Mouse (Mus musculus) heart, adult 2 months (tissue): ENCODE measurements around the gene Rnf144a. TPM values are rescaled to one million over a fixed set of nuclear protein-coding genes. Genes with fewer than 3 reads are reported as not detected.
"Not testable (repeated sequence)": the region's sequence is repeated elsewhere in the genome, so short reads cannot be mapped to it uniquely, and the experiment has no call there.

Experiments used
- DNase-seq, 2 experiments: peaks; one replicate each; pipeline ENCODE4 v3.0.0; 2021
- H3K27ac ChIP-seq: fragments of 200-600 bp; 2 replicates; pipeline ENCODE4 v1.8.1; 2022
- H3K27me3 ChIP-seq: fragments of 200-500 bp; 2 replicates; pipeline ENCODE4 v1.6.1; 2012; ENCODE audit warnings: mild to moderate bottlenecking, low read length, inconsistent platforms, mixed read lengths; ENCODE audit not compliant: control insufficient read depth, insufficient read depth
- H3K36me3 ChIP-seq: fragments of 200-500 bp; 2 replicates; pipeline ENCODE4 v1.6.1; 2012; ENCODE audit warnings: low read length, inconsistent platforms; ENCODE audit not compliant: control insufficient read depth, insufficient read depth
- H3K4me1 ChIP-seq: fragments of 200-500 bp; 2 replicates; pipeline ENCODE4 v1.6.1; 2011; ENCODE audit warnings: low read length; ENCODE audit not compliant: control insufficient read depth, insufficient read depth
- H3K4me3 ChIP-seq: fragments of 200-600 bp; 2 replicates; pipeline ENCODE4 v1.8.1; 2022
- H3K79me2 ChIP-seq: fragments of 200-500 bp; replicated peaks from 2 replicates; pipeline ENCODE4 v1.6.1; 2012; ENCODE audit warnings: mild to moderate bottlenecking, inconsistent platforms, low read length, moderate library complexity, mixed read lengths; ENCODE audit not compliant: control insufficient read depth, insufficient read depth
- H3K9ac ChIP-seq: fragments of 200-500 bp; 2 replicates; pipeline ENCODE4 v1.6.1; 2012; ENCODE audit warnings: low read depth, mild to moderate bottlenecking, control low read depth, inconsistent platforms, low read length, mixed read lengths
- CTCF ChIP-seq: fragments of 200-600 bp; IDR thresholded peaks from 2 replicates; pipeline ENCODE4 v1.8.1; 2022; ENCODE audit warnings: antibody characterized with exemption, mild to moderate bottlenecking, moderate library complexity
- EP300 ChIP-seq: fragments of 200-500 bp; IDR thresholded peaks from 2 replicates; pipeline ENCODE4 v1.6.1; 2011; ENCODE audit warnings: low read depth, low read length, control low read depth; ENCODE audit not compliant: insufficient read depth
- POLR2A ChIP-seq: fragments of 200-500 bp; IDR thresholded peaks from 2 replicates; pipeline ENCODE4 v1.6.1; 2011; ENCODE audit warnings: mild to moderate bottlenecking, low read depth, low read length, control low read depth; ENCODE audit not compliant: insufficient read depth
- WGBS: fragments of 180-500 bp; shearing (Covaris S2); methylation state at CpG from one replicate; pipeline ENCODE4 v1.1.7; 2018; 5-methylcytosine and 5-hydroxymethylcytosine counted together
- intact Hi-C: fragments of 180-260 bp; cut with DNase I; formaldehyde crosslinking; loops from one replicate; pipeline ENCODE4 v1.15.1; 2025
- polyA plus RNA-seq: library from polyadenylated mRNA; depleted of rRNA; stranded (reverse); fragments of >200 nt; gene quantifications from 2 replicates; pipeline ENCODE4 v1.2.3, GENCODE M21; 2012
- total RNA-seq, 2 experiments: library from RNA; stranded (reverse); gene quantifications; 2 replicates each; pipeline ENCODE4 v1.2.3; 2021

The Rnf144a gene
- total and polyA plus RNA-seq, 3 experiments: 11.5 to 13.4 (median 12.7) TPM

DNA sequence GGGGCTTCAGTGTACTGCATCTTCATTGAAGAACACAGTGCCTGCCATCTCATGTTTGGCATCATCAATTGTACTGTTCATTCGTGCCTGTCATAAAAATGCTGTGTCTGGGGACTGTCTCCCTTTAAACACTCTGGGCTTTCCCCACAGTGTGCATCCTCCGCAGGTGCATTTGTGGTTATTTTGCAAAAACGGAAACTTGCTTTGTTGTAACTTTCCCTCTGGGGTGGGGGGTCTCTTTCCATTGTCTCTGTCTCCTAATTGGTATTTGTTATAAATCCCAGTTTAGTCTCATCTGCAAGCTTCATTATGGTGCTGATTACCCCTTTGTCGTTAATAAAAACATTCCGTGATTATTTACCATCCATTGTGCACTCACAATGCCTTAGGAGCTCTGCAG lies 112.2 kb downstream of the Rnf144a start:
- TF ChIP-seq EP300 (no peak), CTCF (no peak), POLR2A (no peak)
- DNase-seq: no peak
- intact Hi-C loops: no loop called here
- H3K4me3 ChIP-seq: no peak overlapping the region
- H3K79me2 ChIP-seq: no peaks in the 10 kb centered on the region
- H3K27me3 ChIP-seq: no peaks in the 10 kb centered on the region
- no peak overlapping the region for H3K9ac ChIP-seq
- 71% methylated on average over 5 of the region's 5 CpGs for WGBS
- H3K27ac ChIP-seq: no peak overlapping the region
- no peaks in the 10 kb centered on the region for H3K4me1 ChIP-seq
- no peaks in the 10 kb centered on the region for H3K36me3 ChIP-seq

DNA sequence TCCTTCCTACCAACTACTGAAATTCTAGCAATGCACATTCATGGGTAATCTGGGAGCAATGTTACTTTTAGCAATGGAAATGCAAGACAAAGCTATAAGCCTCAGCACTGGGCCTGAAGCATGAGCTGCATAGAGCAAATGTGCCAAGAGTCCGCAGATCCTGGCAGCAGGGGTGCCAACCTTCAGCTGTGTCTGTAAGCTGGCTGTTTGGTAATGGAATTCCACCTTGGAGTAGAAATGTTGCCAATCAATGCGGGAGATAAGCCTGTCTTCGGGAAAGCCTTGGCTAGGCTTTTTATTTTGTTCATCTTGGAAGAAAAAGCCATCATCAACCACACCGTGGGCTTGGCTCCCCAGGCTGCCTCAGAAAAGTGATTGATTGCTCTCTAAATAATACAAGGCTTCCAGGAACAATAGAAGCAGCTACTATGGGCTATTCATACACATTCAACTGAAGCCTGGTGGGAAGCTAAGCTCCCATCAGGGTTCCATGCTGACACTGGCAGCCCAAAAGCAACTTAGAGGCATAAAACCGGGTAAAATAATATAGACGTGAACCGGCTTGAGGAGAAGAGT lies 115.5 kb downstream of the Rnf144a start:
- intact Hi-C loops: no loop called here
- no peak for TF ChIP-seq POLR2A
- TF ChIP-seq CTCF: no peak
- no peak for TF ChIP-seq EP300
- no peaks in the 10 kb centered on the region for H3K36me3 ChIP-seq
- H3K4me1 ChIP-seq: no peaks in the 10 kb centered on the region
- H3K27me3 ChIP-seq: no peaks in the 10 kb centered on the region
- WGBS: 73% methylated on average over 7 of the region's 7 CpGs
- no peak for DNase-seq
- H3K27ac ChIP-seq: no peak overlapping the region
- no peak overlapping the region for H3K9ac ChIP-seq
- no peak overlapping the region for H3K4me3 ChIP-seq
- no peaks in the 10 kb centered on the region for H3K79me2 ChIP-seq

- WGBS: 0% methylated on average over 1 of the region's 1 CpGs
- peak; percentile 43 for TF ChIP-seq CTCF
- H3K79me2 ChIP-seq, H3K27me3 ChIP-seq, intact Hi-C loops, H3K36me3 ChIP-seq, H3K4me3 ChIP-seq, DNase-seq, H3K27ac ChIP-seq, H3K9ac ChIP-seq, H3K4me1 ChIP-seq: not testable (repeated sequence)
Observed at GRCm38 (mm10) chr12:26295995-26296394, 119.1 kb downstream of the Rnf144a start.

DNA sequence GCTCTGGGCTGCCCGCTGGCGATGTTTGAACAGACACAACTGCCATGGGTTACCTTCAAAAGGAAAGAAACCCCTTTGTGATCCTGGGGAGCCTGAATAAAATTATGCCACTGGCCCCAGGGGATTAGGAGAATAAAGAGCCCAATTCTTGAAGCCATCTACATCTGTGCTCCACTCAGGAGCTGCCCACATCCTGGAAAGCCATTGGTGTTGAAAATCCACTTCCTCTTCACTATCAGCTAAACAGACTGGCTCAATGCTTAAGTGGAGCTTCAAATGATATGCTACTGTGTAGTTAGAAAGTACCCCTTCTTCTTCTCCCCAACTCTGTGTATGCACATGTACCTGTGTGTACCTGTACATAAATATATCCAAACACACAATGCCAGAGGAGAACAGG lies 125.9 kb downstream of the Rnf144a start:
- TF ChIP-seq EP300: no peak
- no peak for TF ChIP-seq POLR2A
- no peak for TF ChIP-seq CTCF
- Histone ChIP-seq H3K79me2 (no peaks in the 10 kb centered on the region), H3K36me3 (no peaks in the 10 kb centered on the region), H3K9ac (no peak overlapping the region), H3K27ac (no peak overlapping the region), H3K4me1 (no peaks in the 10 kb centered on the region), H3K4me3 (no peak overlapping the region), H3K27me3 (no peaks in the 10 kb centered on the region)
- WGBS: 90% methylated on average over 2 of the region's 2 CpGs
- intact Hi-C loops: no loop called here
- DNase-seq: no peak

DNA sequence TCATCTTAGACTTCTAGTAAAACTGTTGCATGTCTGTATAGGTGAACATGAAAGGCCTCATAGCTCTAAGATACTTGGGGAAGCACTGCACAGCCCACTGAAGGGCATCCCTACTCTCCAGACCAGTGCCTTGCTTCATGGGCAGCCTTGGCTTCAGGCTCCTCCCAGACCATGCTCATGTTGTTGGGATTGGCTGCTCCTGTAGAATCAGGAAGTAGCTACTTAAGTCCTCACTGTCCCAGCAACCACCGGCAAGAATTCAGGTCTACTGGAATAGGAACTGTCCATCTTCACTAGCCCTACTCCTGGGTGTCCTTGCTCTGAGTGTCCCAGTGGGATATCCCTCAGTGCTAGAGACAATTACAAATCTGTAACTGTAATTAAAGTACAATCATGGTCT lies 126.7 kb downstream of the Rnf144a start:
- DNase-seq: no peak
- Histone ChIP-seq H3K4me1 (no peaks in the 10 kb centered on the region), H3K27ac (no peak overlapping the region), H3K36me3 (no peaks in the 10 kb centered on the region), H3K4me3 (no peak overlapping the region), H3K9ac (no peak overlapping the region), H3K79me2 (no peaks in the 10 kb centered on the region), H3K27me3 (no peaks in the 10 kb centered on the region)
- WGBS: 64% methylated on average over 1 of the region's 1 CpGs
- TF ChIP-seq POLR2A (no peak), EP300 (no peak), CTCF (no peak)
- intact Hi-C loops: no loop called here

DNA sequence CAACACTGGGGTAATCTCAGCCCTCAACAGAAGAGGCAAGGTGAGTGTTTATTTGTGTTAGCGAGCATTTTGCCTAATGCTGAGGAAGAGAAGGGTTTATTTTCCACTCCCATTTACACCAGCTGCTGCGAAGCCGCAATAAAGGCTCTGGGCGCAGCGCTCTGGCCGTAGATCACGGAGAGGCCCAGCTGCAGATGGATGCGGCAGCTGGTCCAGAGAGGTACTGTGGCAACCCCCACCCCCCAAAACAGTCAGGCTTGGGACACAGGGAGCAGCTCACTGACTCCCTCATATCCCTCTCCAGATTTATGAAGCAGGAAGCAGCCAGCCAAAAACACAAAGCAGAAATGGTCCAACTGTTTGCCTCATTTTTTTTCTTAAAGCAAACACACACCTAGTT lies 129.1 kb downstream of the Rnf144a start:
- H3K4me1 ChIP-seq: no peaks in the 10 kb centered on the region
- no peak overlapping the region for H3K27ac ChIP-seq
- H3K4me3 ChIP-seq: no peak overlapping the region
- WGBS: 78% methylated on average over 8 of the region's 8 CpGs
- no peak overlapping the region for H3K9ac ChIP-seq
- intact Hi-C loops: no loop called here
- H3K79me2 ChIP-seq: no peaks in the 10 kb centered on the region
- DNase-seq: no peak
- H3K36me3 ChIP-seq: no peaks in the 10 kb centered on the region
- no peaks in the 10 kb centered on the region for H3K27me3 ChIP-seq
- TF ChIP-seq POLR2A: no peak
